Mouse (Mus musculus): Measurements from ENCODE around the gene Arhgap32.

DNA sequence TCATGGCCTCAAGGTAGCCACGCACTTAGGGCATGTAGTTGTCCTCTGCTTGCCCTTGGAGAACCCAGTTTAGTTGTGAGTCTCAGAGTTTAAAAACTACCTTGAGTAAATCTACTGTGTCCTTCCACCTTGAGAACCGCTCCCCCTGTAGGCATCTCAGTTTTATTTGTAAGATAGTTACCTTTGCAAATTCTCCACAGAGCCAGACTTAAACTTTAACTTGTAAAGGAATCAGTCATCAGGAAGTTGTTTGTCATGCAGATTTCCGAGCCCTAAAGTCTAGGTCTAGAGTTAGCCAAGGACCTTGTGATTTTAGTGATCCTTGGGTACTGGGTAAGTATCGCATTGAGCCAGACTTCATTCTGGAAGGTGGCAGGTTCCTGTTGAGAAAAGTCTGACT is 20.4 kb upstream of the Arhgap32 start:
- TF ChIP-seq CTCF (IDR thresholded peaks at IDR 0.05; ENCODE audit: low read depth, low read length) (no peak), POLR2A (IDR thresholded peaks at IDR 0.05; ENCODE audit: insufficient read depth, low read length) (no peak)

All from ES-Bruce4 (cell line).